Mouse (Mus musculus): Measurements from ENCODE around the gene Art2b. TPM values are rescaled to one million over a fixed set of nuclear protein-coding genes. Genes with fewer than 3 reads are reported as not detected.
"Not testable (repeated sequence)": the region's sequence is repeated elsewhere in the genome, so short reads cannot be mapped to it uniquely, and the experiment has no call there.

Art2b gene
- polyA plus RNA-seq, 1 experiment: not detected

DNA sequence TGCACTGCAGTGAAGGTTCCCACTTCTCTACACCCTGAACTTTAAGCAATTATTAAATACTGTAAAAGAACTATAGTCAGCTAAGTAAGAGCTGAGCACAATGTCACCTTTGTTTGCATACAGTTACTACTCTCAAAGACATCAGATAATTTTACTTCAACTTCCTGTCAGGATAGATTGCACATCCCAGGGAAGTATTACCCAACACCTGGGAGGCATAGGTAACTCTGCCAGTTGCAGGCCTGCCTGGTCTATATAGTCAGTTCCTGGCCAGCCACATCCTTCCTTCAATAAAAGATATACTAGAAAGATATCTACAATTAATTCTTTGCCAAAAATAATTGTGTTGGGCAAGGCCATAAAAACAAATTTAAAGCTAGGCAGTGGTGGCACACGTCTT is 28.0 kb downstream of the Art2b start:
- no peak overlapping the region for H3K27ac ChIP-seq (ENCODE audit: insufficient read depth, low read length)
- WGBS: 83% methylated on average over 1 of the region's 1 CpGs
- no peak for DNase-seq
- H3K4me1 ChIP-seq (ENCODE audit: control insufficient read depth, insufficient read depth, low read length): no peaks in the 10 kb centered on the region
- TF ChIP-seq POLR2A (IDR thresholded peaks at IDR 0.05; ENCODE audit: borderline replicate concordance, insufficient read depth, low read length): no peak
- no peak for TF ChIP-seq CTCF (IDR thresholded peaks at IDR 0.05; ENCODE audit: borderline replicate concordance, insufficient read depth, low read depth, low read length)
- H3K4me3 ChIP-seq (replicated peaks; ENCODE audit: insufficient read depth, low read depth, low read length): no peak overlapping the region
- no peaks in the 10 kb centered on the region for H3K27me3 ChIP-seq (ENCODE audit: control insufficient read depth, insufficient read depth, low read length)

DNA sequence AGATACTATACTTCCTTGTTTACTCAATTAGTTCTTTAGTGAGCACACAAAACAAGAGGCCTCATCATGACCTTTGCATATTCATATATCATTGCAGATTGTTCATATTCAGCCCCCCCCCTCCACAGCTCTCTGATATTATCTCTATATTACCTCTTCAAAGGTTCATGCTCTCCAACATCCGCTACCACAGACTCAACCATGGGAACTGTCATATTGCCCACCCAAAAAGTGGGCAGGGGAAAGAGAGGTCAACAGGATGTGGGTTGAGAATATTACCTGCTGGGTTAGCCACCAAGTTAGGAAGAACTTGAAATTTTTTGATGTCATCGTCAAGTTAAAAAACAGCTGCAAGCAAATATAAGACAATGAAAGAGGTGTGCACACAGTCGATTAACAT is 29.9 kb downstream of the Art2b start:
- 94% methylated on average over 3 of the region's 3 CpGs for WGBS
- H3K4me1 ChIP-seq (ENCODE audit: control insufficient read depth, insufficient read depth, low read length); DNase-seq; H3K27ac ChIP-seq (ENCODE audit: insufficient read depth, low read length); H3K4me3 ChIP-seq (replicated peaks; ENCODE audit: insufficient read depth, low read depth, low read length); H3K27me3 ChIP-seq (ENCODE audit: control insufficient read depth, insufficient read depth, low read length): not testable (repeated sequence)

DNA sequence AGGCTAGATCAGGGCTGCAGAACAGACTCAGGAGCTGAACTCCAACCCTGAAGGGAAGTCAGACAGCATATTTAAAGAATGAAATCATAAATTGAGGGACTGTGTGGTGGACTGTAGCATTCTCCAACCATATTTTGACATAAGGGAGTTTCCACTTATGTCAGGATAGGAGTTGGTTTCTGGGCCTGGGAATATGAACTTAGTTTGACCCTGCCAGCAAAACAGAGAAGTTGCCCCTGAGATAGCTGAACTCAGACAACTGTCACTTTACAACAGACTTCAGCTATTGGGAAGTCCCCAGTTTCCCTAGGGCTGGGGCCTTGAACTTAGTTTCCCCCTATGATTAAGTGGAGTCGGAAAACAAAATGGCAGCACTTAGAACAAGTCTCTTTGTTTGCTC is 33.9 kb downstream of the Art2b start:
- no peak overlapping the region for H3K4me3 ChIP-seq (replicated peaks; ENCODE audit: insufficient read depth, low read depth, low read length)
- no peaks in the 10 kb centered on the region; the same call in 1 of the 2 replicates for H3K27me3 ChIP-seq (ENCODE audit: control insufficient read depth, insufficient read depth, low read length)
- no peak overlapping the region for H3K27ac ChIP-seq (ENCODE audit: insufficient read depth, low read length)
- TF ChIP-seq CTCF (IDR thresholded peaks at IDR 0.05; ENCODE audit: borderline replicate concordance, insufficient read depth, low read depth, low read length) (no peak), POLR2A (IDR thresholded peaks at IDR 0.05; ENCODE audit: borderline replicate concordance, insufficient read depth, low read length) (no peak)
- WGBS: 100% methylated on average over 1 of the region's 1 CpGs
- H3K4me1 ChIP-seq (ENCODE audit: control insufficient read depth, insufficient read depth, low read length): no peaks in the 10 kb centered on the region
- no peak for DNase-seq

DNA sequence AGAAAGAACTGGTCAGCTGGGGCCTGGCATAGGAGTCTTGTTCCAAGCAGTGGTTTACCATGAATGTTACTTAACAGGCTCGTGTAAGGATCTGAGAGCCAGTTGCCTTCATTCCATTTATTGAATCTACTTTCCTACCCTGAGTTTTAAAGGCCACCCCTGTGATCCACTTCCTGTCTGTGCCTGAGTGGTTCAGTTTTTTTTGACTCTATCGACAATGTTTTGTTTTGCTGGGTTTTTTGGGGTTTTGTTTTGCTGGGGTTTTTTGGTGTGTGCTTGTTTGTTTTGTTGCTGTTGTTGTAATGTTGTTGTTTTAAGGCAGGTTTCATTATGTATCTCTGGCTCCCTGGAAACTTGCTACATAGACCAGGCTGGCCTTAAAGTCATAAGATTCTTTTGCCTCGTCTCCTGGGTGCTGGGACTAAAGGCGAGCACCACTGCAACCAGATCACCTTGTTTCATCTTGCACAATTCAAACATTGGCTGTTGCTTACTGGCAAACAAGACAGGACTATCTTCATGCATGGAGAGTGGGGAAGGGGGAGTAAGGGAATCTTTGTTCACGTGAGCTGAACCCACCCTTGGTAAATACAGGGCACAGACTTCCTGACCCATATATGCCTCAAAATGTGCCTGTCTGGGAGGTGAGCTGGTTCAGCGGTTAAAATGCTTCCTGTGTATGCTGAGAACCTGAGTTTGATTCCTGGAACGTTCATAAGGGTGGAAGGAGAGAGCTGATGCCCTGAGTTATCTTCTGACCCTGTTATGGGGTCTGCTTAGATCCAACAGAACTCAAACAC is 34.5 kb downstream of the Art2b start:
- no peak overlapping the region for H3K4me3 ChIP-seq (replicated peaks; ENCODE audit: insufficient read depth, low read depth, low read length)
- 81% methylated on average over 7 of the region's 7 CpGs for WGBS

DNA sequence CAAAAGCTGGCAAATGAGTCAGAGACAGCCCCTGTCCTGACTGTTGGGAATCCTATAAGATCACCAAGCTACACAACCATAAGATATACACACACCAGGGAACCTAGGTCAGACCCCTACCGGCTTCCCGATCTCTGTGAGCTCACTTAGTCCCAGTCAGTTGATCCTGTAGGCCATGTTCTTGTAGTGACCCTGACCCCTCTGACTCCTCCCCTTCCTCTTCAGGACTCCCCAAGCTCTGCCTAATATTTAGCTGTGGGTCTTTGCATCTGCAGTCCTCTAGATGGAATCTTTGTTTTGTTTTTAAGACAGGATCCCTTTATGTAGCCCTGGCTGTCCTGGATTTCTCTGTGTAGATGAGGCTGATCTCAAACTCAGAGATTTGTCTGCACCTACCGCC is 36.1 kb downstream of the Art2b start:
- WGBS: 92% methylated on average over 3 of the region's 3 CpGs
- no peak overlapping the region for H3K4me3 ChIP-seq (replicated peaks; ENCODE audit: insufficient read depth, low read depth, low read length)
- H3K27me3 ChIP-seq (ENCODE audit: control insufficient read depth, insufficient read depth, low read length): no peaks in the 10 kb centered on the region; the same call in 1 of the 2 replicates
- no peak overlapping the region for H3K27ac ChIP-seq (ENCODE audit: insufficient read depth, low read length)
- DNase-seq: no peak
- no peak for TF ChIP-seq POLR2A (IDR thresholded peaks at IDR 0.05; ENCODE audit: borderline replicate concordance, insufficient read depth, low read length)
- no peaks in the 10 kb centered on the region for H3K4me1 ChIP-seq (ENCODE audit: control insufficient read depth, insufficient read depth, low read length)

More for the DNA sequence above, 34.5 kb downstream of the Art2b start:
- no peak for DNase-seq
- no peak overlapping the region for H3K27ac ChIP-seq (ENCODE audit: insufficient read depth, low read length)
- no peaks in the 10 kb centered on the region; the same call in 1 of the 2 replicates for H3K27me3 ChIP-seq (ENCODE audit: control insufficient read depth, insufficient read depth, low read length)
- H3K4me1 ChIP-seq (ENCODE audit: control insufficient read depth, insufficient read depth, low read length): no peaks in the 10 kb centered on the region
- TF ChIP-seq CTCF (IDR thresholded peaks at IDR 0.05; ENCODE audit: borderline replicate concordance, insufficient read depth, low read depth, low read length): no peak
- no peak for TF ChIP-seq POLR2A (IDR thresholded peaks at IDR 0.05; ENCODE audit: borderline replicate concordance, insufficient read depth, low read length)

DNA sequence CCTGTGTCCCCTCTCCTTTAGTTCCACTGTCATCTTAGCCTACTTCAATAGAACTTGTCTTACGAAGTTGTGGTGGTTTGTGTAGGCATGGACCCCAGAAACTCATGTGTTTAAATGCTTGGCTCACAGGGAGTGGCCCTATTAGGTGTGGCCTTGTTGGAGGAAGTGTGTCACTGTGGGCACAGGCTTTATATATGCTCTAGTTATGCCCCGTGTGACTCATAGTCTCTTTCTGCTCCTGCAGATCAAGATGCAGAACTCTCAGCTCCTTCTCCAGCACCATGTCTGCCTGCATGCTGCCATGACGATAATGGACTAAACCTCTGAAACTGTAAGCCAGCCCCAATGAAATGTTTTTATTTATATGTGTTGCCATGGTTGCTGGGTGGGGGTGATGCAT is 37.7 kb downstream of the Art2b start:
- Histone ChIP-seq H3K4me1 (ENCODE audit: control insufficient read depth, insufficient read depth, low read length) (no peaks in the 10 kb centered on the region), H3K27ac (ENCODE audit: insufficient read depth, low read length) (no peak overlapping the region), H3K27me3 (ENCODE audit: control insufficient read depth, insufficient read depth, low read length) (no peaks in the 10 kb centered on the region; the same call in 1 of the 2 replicates), H3K4me3 (replicated peaks; ENCODE audit: insufficient read depth, low read depth, low read length) (no peak overlapping the region)
- 76% methylated on average over 3 of the region's 3 CpGs for WGBS
- no peak for DNase-seq
- TF ChIP-seq CTCF (IDR thresholded peaks at IDR 0.05; ENCODE audit: borderline replicate concordance, insufficient read depth, low read depth, low read length): no peak
- no peak for TF ChIP-seq POLR2A (IDR thresholded peaks at IDR 0.05; ENCODE audit: borderline replicate concordance, insufficient read depth, low read length)

DNA sequence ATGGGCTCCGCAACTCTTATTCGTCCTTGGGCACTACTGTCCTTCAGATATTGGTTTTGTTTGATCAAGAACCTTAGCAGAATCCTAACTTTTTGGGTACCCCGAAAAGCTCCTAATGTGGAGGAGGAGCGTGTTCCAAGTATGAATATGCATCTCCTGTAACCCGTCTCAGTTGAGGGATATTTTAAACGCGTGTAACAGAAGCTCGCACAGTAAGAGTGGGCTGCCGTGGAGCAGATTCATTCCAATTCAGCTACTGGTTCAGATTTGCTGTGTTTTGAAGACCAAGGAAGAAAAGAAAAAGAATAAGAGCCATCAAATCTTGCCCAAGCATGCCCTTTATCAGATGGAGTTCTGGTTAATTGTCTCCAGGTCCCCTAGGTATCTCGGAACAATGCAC is 43.7 kb downstream of the Art2b start:
- TF ChIP-seq CTCF (IDR thresholded peaks at IDR 0.05; ENCODE audit: borderline replicate concordance, insufficient read depth, low read depth, low read length): no peak
- no peak for TF ChIP-seq POLR2A (IDR thresholded peaks at IDR 0.05; ENCODE audit: borderline replicate concordance, insufficient read depth, low read length)
- 42% methylated on average over 10 of the region's 10 CpGs for WGBS
- Histone ChIP-seq H3K4me3 (replicated peaks; ENCODE audit: insufficient read depth, low read depth, low read length) (no peak overlapping the region), H3K27ac (ENCODE audit: insufficient read depth, low read length) (no peak overlapping the region), H3K27me3 (ENCODE audit: control insufficient read depth, insufficient read depth, low read length) (no peaks in the 10 kb centered on the region), H3K4me1 (ENCODE audit: control insufficient read depth, insufficient read depth, low read length) (no peaks in the 10 kb centered on the region)
- no peak for DNase-seq

DNA sequence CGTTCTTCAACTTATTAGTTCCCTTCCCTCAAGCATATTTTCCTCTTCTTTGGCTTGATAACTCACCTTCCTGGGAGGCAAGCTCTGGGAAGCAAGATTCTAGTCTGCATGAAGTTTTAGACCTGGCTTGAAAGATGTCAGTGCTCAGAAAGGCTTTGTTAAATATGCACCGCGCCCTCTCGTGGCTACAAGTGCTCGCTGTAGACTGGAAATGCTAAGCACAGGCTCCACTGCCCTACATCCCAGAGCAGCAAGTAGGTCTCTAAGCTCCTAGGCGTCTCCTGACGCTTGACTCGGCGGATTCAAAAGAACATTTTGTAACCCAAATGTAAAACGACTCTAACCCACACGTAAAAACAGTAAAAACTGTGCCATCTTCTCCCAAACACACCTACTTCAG is 44.3 kb downstream of the Art2b start:
- no peaks in the 10 kb centered on the region for H3K4me1 ChIP-seq (ENCODE audit: control insufficient read depth, insufficient read depth, low read length)
- H3K27me3 ChIP-seq (ENCODE audit: control insufficient read depth, insufficient read depth, low read length): no peaks in the 10 kb centered on the region
- TF ChIP-seq POLR2A (IDR thresholded peaks at IDR 0.05; ENCODE audit: borderline replicate concordance, insufficient read depth, low read length) (no peak), CTCF (IDR thresholded peaks at IDR 0.05; ENCODE audit: borderline replicate concordance, insufficient read depth, low read depth, low read length) (peak; percentile 80)
- no peak overlapping the region for H3K4me3 ChIP-seq (replicated peaks; ENCODE audit: insufficient read depth, low read depth, low read length)
- peak; percentile 67 to 68 for DNase-seq
- H3K27ac ChIP-seq (ENCODE audit: insufficient read depth, low read length): no peak overlapping the region
- whole genome bisulfite sequencing: 6% methylated on average over 11 of the region's 11 CpGs

All from cerebellum, adult 2 months (tissue).